Mouse (Mus musculus): ENCODE results near the gene Tpcn2.

GRCm38 (mm10) chr7:145248911-145249310, 34.9 kb downstream of the Tpcn2 start:
- TF ChIP-seq CTCF (IDR thresholded peaks at IDR 0.05; ENCODE audit: borderline replicate concordance, control insufficient read depth, extremely low read depth, insufficient read depth, low read length, poor library complexity) (no peak), POLR2A (IDR thresholded peaks at IDR 0.05; ENCODE audit: control insufficient read depth, extremely low read depth, insufficient read depth, low read length, poor library complexity) (no peak)

All from thymus, adult 2 months (tissue).